Mouse (Mus musculus): ENCODE measurements around the gene Tmpo.

The Tmpo gene

GRCm38 (mm10) chr10:91183316-91183715 lies 2.2 kb upstream of the Tmpo start:
- peak; percentile 75 to 89 for DNase-seq

GRCm38 (mm10) chr10:91182291-91182990 lies 1.3 kb upstream of the Tmpo start:
- DNase-seq = no peak

- DNase-seq = peak; percentile 98
Measured at GRCm38 (mm10) chr10:91181461-91182288, 560 bp upstream of the Tmpo start.

DNA sequence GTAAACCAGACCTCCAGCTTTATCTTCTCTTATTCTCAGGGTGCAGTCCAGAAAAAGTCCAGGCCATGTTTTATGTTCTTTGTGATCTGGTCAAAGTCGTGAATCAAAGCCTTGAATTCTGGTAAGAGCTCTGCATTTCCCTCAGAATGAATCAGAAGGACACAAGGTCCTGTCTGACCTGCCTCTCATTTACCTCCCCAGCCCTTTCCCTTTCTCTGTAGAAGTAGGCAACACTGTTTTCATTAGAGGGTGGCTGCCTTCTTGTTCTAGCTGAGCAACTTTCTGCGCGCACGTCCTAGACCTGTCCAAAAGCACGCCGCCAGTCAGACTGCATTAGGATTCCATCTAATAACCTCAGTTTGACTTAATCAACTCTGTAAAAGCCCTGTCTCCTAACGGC lies 814 bp downstream of the Tmpo start:
- peak in 1 of 2 experiments; percentile 41 for DNase-seq

DNA sequence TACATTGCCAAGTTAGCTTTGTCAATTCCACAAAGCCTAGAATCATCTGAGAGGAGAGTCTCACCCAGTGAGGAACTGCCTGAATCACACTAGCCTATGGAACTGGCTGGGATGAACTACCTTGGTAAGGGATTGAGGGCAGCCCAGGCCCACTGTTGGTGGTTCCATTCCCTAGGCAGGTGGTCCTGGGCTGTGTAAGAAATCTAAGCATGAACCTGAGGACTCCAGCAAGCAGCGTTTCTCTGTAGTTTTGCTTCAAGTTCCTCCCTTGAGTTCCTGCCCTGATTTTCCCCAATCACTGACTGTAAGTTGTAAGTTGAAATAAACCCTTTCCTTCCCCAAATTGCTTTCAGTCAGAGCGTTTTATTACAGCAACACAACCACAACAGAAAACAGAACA lies 1.3 kb downstream of the Tmpo start:
- DNase-seq = no peak

- DNase-seq = no peak
Measured at GRCm38 (mm10) chr10:91177201-91177600, 3.9 kb downstream of the Tmpo start.

DNA sequence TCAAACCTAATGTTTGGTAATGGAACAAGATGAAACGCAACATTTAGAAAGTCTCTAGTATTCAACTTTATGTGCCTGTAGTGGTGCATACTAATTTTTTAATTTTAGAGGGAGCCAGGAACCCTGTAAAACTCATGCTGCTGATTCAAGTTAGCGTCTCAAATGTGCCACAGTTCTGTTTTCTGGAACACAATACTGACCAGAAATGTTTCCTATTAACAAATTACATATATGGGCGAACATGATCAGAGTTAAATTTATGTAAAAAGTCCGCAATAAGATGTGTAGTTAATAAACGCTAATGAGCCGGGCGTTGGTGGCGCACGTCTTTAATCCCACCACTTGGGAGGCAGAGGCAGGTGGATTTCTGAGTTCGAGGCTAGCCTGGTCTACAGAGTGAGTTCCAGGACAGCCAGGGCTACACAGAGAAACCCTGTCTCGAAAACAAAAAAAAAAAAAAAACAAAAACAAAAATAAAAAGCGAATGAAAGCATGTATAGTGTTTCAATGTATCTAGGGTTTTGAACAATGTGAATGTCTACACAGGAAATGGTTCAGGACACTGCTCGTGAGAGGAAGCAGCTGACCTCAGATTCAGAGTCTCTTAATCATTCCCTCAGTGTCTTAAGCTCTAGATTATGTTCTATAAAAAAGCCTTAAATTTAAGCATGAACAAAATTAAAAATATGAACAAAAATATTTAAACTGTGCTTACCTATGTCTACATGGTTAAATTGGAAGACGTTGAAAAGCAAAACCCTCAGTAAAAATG lies 8.6 kb downstream of the Tmpo start:
- DNase-seq = no peak

DNA sequence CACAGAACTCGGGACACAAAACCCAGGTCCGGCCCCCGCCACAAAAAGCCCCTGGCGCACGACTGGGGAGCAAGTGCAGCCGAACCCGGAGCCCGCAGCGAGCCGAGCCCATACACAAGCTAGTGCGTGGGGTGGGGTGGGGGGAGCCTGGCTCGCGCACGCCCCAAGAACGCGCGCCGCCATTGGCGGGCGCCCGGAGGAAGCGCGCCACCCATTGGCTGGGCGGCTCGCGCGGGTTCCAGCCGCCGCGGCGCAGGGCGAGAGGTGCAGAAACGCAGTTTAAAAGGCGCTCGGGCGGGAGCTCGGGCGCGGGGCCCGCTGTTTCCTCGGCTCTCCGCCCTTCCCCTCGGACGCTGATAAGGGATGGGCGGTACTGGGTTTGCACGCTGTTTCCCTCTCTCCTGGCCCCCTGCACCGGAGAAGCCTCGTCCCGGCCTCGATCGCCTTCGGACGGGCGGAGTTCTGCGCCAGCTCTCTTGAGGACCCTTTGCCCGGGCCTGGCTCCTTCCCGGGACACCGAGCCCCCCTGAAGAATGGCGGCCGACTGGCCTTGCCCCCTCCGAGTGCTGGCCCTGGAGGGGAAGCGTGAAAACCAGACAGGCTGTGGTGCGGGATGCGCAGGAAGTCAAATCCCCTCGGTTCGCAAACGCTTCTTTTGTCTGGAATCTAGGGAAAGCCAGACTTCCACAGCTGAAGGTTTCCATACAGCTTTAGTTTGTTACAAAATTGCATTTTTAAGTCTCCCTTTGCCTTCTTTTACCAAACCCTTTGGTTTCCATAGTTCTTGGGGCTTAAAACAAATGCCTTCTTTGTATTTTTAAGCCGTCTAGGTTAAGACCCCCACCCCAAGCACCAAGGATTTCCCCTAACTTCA lies 9.4 kb downstream of the Tmpo start:
- DNase-seq = peak; percentile 92

GRCm38 (mm10) chr10:91171041-91171440 lies 10.1 kb downstream of the Tmpo start:
- DNase-seq = peak in 1 of 2 experiments; percentile 33

DNA sequence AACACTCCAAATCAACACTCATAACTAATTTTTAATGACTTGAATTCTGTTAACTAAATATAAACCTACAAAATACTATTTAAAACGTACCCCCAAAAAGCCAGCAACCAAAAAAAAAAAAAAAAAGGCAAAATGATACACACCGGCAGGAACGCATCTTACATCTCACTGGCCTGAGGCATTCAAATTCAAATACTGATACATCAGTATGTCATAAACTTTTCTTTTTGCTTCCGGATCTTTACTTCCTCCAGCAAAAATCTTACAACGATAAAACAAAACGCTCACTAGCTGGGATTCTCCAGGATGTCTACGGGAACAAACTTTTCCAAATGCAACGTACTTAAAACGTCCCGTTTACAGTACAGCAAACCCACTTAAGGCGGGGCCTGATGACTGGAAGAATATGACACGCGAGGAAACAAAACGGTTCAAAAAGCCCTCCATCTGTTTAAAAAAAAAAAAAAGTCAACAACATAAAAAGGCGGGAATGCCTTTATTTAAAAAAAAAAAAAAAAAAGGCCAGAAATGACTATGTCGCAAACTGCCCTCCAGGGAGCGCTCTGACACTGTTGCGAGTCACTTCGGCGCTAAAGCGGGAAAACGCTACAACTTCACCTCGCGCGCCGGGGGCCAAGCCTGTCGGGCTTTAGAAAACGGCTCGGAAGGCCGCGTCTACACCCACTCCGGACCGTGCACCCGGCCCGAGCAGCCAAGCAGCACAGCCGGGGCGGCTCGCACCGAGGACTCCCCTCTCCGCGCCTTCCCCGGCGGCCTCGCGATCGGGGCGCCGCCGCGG lies 10.8 kb downstream of the Tmpo start:
- peak; percentile 74 to 85 for DNase-seq

- DNase-seq = no peak
Measured at GRCm38 (mm10) chr10:91169414-91170065, 11.6 kb downstream of the Tmpo start.

GRCm38 (mm10) chr10:91167352-91167751 lies 13.8 kb downstream of the Tmpo start:
- DNase-seq = no peak

DNA sequence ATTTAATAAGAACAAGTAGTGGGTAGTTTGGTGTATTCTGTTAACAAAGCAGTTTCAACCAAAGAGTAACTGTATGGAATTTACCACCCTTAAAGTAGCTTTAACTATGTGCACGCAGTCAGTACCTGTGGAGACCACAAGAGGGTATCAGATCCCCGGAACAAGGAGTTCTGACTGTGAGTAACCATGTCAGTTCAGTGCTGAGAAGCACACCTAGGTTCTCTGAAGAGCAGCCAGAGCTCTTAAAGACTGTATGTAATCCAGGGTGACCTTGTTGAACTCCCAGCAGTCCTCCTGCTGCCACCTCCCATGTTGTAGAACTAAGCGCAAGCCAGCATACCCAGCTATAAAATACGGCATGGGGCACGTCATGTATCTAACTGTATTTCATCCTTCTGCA lies 14.2 kb downstream of the Tmpo start:
- peak; percentile 48 to 72 for DNase-seq

DNA sequence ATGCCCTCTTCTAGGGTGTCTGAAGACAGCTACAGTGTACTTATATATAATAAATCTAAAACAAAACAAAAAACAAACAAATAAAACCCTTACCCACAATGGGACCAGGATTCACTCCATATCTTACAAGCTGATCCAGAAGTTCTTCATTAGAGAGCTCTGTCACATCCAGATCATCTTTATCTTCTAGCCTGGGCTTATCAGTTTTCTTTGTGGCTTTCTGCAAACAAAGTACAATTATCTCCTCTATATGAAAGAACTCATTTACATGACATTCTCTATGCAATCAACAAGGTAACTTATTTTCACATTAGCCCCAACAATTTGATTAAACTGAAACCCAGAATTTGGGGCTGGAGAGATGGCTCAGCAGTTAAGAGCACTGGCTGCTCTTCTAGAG lies 15.3 kb downstream of the Tmpo start:
- DNase-seq = no peak

GRCm38 (mm10) chr10:91164491-91164890 lies 16.6 kb downstream of the Tmpo start:
- no peak for DNase-seq

GRCm38 (mm10) chr10:91162511-91163163 lies 18.5 kb downstream of the Tmpo start:
- DNase-seq = no peak

DNA sequence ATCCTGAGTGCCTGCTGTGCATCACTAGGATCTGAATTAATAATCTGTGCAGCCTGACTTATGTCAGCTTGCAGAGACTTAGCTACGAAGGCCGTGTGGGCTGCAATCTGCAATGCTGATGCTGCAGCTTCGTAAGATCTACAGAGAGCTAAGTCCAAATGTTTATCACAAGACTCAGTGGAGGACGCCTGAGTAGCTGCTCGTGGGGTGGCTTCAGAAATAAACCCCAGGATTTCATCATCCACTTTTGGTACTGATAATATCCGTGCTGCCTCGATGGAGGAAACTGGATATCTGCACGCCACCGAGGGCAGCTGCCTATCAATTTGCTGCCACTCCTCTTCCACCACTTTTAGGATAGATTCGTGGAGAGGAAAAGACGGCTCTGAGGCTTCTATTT lies 19.0 kb downstream of the Tmpo start:
- DNase-seq = no peak

DNA sequence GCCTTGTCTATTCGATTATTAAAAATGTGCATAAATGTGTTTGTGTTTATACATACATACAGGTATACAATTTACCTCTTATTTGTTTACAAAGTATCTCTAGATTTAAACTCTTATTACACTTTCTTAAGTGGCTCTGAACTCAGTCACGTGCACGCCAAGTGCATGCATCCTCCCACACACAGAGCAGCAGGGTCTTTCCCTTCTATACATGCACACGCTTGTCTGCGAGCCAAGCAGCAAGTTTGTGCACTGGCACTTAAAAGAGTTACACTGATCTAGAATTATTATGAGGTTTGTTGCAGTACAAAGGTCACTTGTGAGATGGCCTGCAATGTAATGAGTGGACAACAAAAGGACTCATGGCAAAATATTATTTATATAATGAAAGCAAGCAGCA lies 20.1 kb downstream of the Tmpo start:
- no peak for DNase-seq

DNA sequence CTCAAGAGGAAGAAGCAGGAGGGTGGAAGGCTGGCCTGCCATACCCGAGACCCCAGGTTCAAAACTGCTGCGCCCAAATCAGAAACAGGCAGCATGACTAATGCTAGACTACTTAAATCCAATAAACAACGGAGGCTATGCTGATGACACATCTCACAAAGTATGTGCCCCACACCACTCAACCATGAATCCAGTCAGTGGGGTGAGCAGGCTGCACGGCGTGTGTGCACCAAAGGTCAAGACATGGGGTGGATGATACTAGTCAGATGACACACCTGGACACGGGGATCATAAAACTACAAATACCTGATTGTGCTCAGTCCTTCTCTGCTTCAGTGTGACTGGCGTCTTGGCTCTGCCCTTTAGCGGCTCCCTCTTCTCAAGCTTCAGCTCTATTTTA lies 22.7 kb downstream of the Tmpo start:
- DNase-seq = peak; percentile 16 to 24

DNA sequence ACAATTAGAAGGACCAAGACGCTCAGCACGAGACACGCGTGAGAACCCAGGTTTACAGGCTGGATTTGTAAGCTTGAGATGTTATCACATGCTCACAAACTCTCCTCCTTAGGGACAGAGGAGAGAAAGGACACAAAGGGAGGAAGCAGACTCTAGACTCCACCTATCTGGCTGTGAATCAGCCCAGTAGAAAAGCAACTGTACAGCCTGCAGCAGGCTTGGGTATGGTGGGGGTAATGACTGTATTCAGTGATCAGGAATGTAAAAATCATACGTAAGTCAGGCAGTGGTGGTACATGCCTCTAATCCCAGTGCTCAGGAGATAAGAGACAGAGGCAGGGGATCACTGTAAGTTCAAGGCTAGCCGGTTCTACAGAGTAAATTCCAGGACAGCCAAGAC lies 24.8 kb downstream of the Tmpo start:
- DNase-seq = no peak

All from kidney, adult 8-10 months (tissue).